Mouse (Mus musculus): ENCODE measurements around the gene Glipr2. TPM values are rescaled to one million over a fixed set of nuclear protein-coding genes. Genes with fewer than 3 reads are reported as not detected.

Glipr2 gene
- 69.4 and 78.5 TPM in 2 replicates for polyA plus RNA-seq (2015; fragmentation: Nextera tagmentation; extraction: Ambion mirVana)

DNA sequence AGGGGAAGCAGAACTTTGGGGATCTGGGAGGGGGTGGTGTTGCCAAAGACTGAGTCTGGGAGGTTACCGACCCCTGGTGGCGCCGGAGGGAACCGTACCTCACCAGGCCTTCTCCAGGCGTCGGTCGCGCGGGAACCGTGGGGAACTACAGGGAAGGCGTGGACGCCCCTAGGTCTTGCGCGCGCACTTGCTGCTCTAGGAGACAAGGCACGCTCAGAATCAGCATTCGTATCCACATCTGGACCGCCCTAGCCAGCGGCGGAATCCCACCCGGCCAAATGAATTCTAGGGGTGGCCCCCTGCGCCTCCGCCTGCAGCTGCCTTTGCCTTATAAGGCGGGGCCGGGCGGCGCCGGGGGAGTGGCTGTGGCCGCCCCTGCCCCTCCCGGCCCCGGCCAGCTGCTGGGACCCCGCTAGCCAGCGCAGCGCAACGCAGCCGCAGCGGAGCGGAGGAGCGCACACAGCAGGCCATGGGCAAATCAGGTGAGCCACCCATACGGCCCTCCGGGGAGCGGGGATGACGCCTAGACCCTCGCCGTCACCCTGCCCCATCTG lies at the start of gene Glipr2:
Gene Glipr2 (plus strand): TSS at position 110 of the 554 bp plus-strand sequence.
- peak within 1 kb of the TSS; percentile 70 for H3K9ac ChIP-seq (ENCODE audit: low read depth, low read length)
- peak; percentile 86 for ATAC-seq
- H3K27ac ChIP-seq (ENCODE audit: low read length), result peak within 1 kb of the TSS; percentile 86
- peak within 1 kb of the TSS; percentile 61 for H3K4me3 ChIP-seq (ENCODE audit: low read length)
- no peaks in the 10 kb centered on the region for H3K27me3 ChIP-seq (replicated peaks; ENCODE audit: control insufficient read depth, insufficient read depth, low read length)
- peak within 1 kb of the TSS; percentile 98 for H3K4me2 ChIP-seq (ENCODE audit: low read depth, low read length)
- peaks cover 30% of the 10 kb centered on the region for H3K4me1 ChIP-seq (ENCODE audit: control insufficient read depth, insufficient read depth, low read length)
- no peaks in the 10 kb centered on the region for H3K9me3 ChIP-seq (ENCODE audit: control insufficient read depth, low read length)
- H3K36me3 ChIP-seq (ENCODE audit: control insufficient read depth, insufficient read depth, low read length), result no peaks in the 10 kb centered on the region
- WGBS, result under 1% methylated on average over 45 of the region's 45 CpGs

DNA sequence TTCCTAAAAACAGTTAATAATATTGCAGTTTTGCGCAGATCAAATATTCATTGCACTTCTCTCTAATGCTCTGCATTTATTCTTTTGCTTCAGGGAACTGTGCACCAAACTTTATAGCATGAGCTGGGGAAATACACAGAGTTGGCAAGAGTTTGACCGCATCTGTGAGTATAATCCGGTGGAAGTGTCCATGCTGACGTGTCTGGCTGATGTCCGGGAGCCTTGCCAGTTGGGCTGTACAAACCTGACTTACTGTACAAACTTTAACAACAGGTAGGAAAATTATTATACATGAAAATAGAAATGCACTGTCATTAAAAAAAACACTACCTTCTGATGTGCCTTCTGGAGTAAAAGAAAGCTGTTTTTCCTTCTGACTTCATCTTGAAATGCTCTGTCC lies 39.0 kb upstream of the Glipr2 start:
- whole genome bisulfite sequencing, result 93% methylated on average over 5 of the region's 5 CpGs
- no peaks in the 10 kb centered on the region for H3K36me3 ChIP-seq (ENCODE audit: control insufficient read depth, insufficient read depth, low read length)
- no peaks in the 10 kb centered on the region for H3K4me1 ChIP-seq (ENCODE audit: control insufficient read depth, insufficient read depth, low read length)
- no peaks in the 10 kb centered on the region for H3K27me3 ChIP-seq (replicated peaks; ENCODE audit: control insufficient read depth, insufficient read depth, low read length)
- no peaks in the 10 kb centered on the region for H3K9me3 ChIP-seq (ENCODE audit: control insufficient read depth, low read length)
- H3K4me2 ChIP-seq (ENCODE audit: low read depth, low read length), result no peak overlapping the region
- no peak for ATAC-seq
- no peak overlapping the region for H3K27ac ChIP-seq (ENCODE audit: low read length)
- no peak overlapping the region for H3K4me3 ChIP-seq (ENCODE audit: low read length)
- no peak overlapping the region for H3K9ac ChIP-seq (ENCODE audit: low read depth, low read length)

GRCm38 (mm10) chr4:43920602-43921001 lies 36.6 kb upstream of the Glipr2 start:
- ATAC-seq, result no peak
- 95% methylated on average over 1 of the region's 1 CpGs for WGBS

GRCm38 (mm10) chr4:43925125-43925524 lies 32.1 kb upstream of the Glipr2 start:
- H3K4me1 ChIP-seq (ENCODE audit: control insufficient read depth, insufficient read depth, low read length), result no peaks in the 10 kb centered on the region
- no peak overlapping the region for H3K4me3 ChIP-seq (ENCODE audit: low read length)
- no peak overlapping the region for H3K9ac ChIP-seq (ENCODE audit: low read depth, low read length)
- WGBS, result 89% methylated on average over 6 of the region's 6 CpGs
- H3K9me3 ChIP-seq (ENCODE audit: control insufficient read depth, low read length), result no peaks in the 10 kb centered on the region
- no peak overlapping the region for H3K4me2 ChIP-seq (ENCODE audit: low read depth, low read length)
- no peak overlapping the region for H3K27ac ChIP-seq (ENCODE audit: low read length)
- no peak for ATAC-seq
- H3K27me3 ChIP-seq (replicated peaks; ENCODE audit: control insufficient read depth, insufficient read depth, low read length), result no peaks in the 10 kb centered on the region
- H3K36me3 ChIP-seq (ENCODE audit: control insufficient read depth, insufficient read depth, low read length), result peaks cover 2% of the 10 kb centered on the region

More at GRCm38 (mm10) chr4:43920602-43921001, 36.6 kb upstream of the Glipr2 start:
- H3K36me3 ChIP-seq (ENCODE audit: control insufficient read depth, insufficient read depth, low read length), result no peaks in the 10 kb centered on the region
- H3K27me3 ChIP-seq (replicated peaks; ENCODE audit: control insufficient read depth, insufficient read depth, low read length), result no peaks in the 10 kb centered on the region
- no peak overlapping the region for H3K27ac ChIP-seq (ENCODE audit: low read length)
- H3K9ac ChIP-seq (ENCODE audit: low read depth, low read length), result no peak overlapping the region
- no peak overlapping the region for H3K4me3 ChIP-seq (ENCODE audit: low read length)
- H3K9me3 ChIP-seq (ENCODE audit: control insufficient read depth, low read length), result no peaks in the 10 kb centered on the region
- no peaks in the 10 kb centered on the region for H3K4me1 ChIP-seq (ENCODE audit: control insufficient read depth, insufficient read depth, low read length)
- H3K4me2 ChIP-seq (ENCODE audit: low read depth, low read length), result no peak overlapping the region

GRCm38 (mm10) chr4:43925779-43926178 lies 31.4 kb upstream of the Glipr2 start:
- ATAC-seq, result peak; percentile 62
- Histone ChIP-seq H3K36me3 (ENCODE audit: control insufficient read depth, insufficient read depth, low read length) (peaks cover 2% of the 10 kb centered on the region), H3K27me3 (replicated peaks; ENCODE audit: control insufficient read depth, insufficient read depth, low read length) (no peaks in the 10 kb centered on the region), H3K4me1 (ENCODE audit: control insufficient read depth, insufficient read depth, low read length) (no peaks in the 10 kb centered on the region), H3K4me2 (ENCODE audit: low read depth, low read length) (no peak overlapping the region), H3K9ac (ENCODE audit: low read depth, low read length) (no peak overlapping the region), H3K27ac (ENCODE audit: low read length) (no peak overlapping the region), H3K9me3 (ENCODE audit: control insufficient read depth, low read length) (no peaks in the 10 kb centered on the region), H3K4me3 (ENCODE audit: low read length) (no peak overlapping the region)
- 16% methylated on average over 3 of the region's 3 CpGs for WGBS

- ATAC-seq, result no peak
- Histone ChIP-seq H3K9ac (ENCODE audit: low read depth, low read length) (no peak overlapping the region), H3K36me3 (ENCODE audit: control insufficient read depth, insufficient read depth, low read length) (peaks cover 2% of the 10 kb centered on the region), H3K9me3 (ENCODE audit: control insufficient read depth, low read length) (no peaks in the 10 kb centered on the region), H3K27ac (ENCODE audit: low read length) (no peak overlapping the region), H3K4me2 (ENCODE audit: low read depth, low read length) (no peak overlapping the region), H3K4me1 (ENCODE audit: control insufficient read depth, insufficient read depth, low read length) (no peaks in the 10 kb centered on the region), H3K27me3 (replicated peaks; ENCODE audit: control insufficient read depth, insufficient read depth, low read length) (no peaks in the 10 kb centered on the region), H3K4me3 (ENCODE audit: low read length) (no peak overlapping the region)
- WGBS, result 95% methylated on average over 3 of the region's 3 CpGs
Observed at GRCm38 (mm10) chr4:43927826-43928225, 29.4 kb upstream of the Glipr2 start.

GRCm38 (mm10) chr4:43931877-43932276 lies 25.3 kb upstream of the Glipr2 start:
- ATAC-seq, result no peak
- no peaks in the 10 kb centered on the region for H3K27me3 ChIP-seq (replicated peaks; ENCODE audit: control insufficient read depth, insufficient read depth, low read length)
- no peak overlapping the region for H3K4me2 ChIP-seq (ENCODE audit: low read depth, low read length)
- peaks cover 2% of the 10 kb centered on the region for H3K36me3 ChIP-seq (ENCODE audit: control insufficient read depth, insufficient read depth, low read length)
- no peak overlapping the region for H3K27ac ChIP-seq (ENCODE audit: low read length)
- H3K9me3 ChIP-seq (ENCODE audit: control insufficient read depth, low read length), result no peaks in the 10 kb centered on the region
- H3K4me3 ChIP-seq (ENCODE audit: low read length), result no peak overlapping the region
- 63% methylated on average over 4 of the region's 4 CpGs for WGBS
- H3K9ac ChIP-seq (ENCODE audit: low read depth, low read length), result no peak overlapping the region
- H3K4me1 ChIP-seq (ENCODE audit: control insufficient read depth, insufficient read depth, low read length), result no peaks in the 10 kb centered on the region

- H3K9ac ChIP-seq (ENCODE audit: low read depth, low read length), result no peak overlapping the region
- no peak overlapping the region for H3K4me2 ChIP-seq (ENCODE audit: low read depth, low read length)
- H3K4me1 ChIP-seq (ENCODE audit: control insufficient read depth, insufficient read depth, low read length), result no peaks in the 10 kb centered on the region
- ATAC-seq, result no peak
- no peaks in the 10 kb centered on the region for H3K27me3 ChIP-seq (replicated peaks; ENCODE audit: control insufficient read depth, insufficient read depth, low read length)
- H3K27ac ChIP-seq (ENCODE audit: low read length), result no peak overlapping the region
- no peaks in the 10 kb centered on the region for H3K9me3 ChIP-seq (ENCODE audit: control insufficient read depth, low read length)
- 83% methylated on average over 4 of the region's 4 CpGs for WGBS
- no peak overlapping the region for H3K4me3 ChIP-seq (ENCODE audit: low read length)
- H3K36me3 ChIP-seq (ENCODE audit: control insufficient read depth, insufficient read depth, low read length), result peaks cover under 1% of the 10 kb centered on the region; the same call in 1 of the 2 replicates
Observed at GRCm38 (mm10) chr4:43936186-43936585, 21.0 kb upstream of the Glipr2 start.

DNA sequence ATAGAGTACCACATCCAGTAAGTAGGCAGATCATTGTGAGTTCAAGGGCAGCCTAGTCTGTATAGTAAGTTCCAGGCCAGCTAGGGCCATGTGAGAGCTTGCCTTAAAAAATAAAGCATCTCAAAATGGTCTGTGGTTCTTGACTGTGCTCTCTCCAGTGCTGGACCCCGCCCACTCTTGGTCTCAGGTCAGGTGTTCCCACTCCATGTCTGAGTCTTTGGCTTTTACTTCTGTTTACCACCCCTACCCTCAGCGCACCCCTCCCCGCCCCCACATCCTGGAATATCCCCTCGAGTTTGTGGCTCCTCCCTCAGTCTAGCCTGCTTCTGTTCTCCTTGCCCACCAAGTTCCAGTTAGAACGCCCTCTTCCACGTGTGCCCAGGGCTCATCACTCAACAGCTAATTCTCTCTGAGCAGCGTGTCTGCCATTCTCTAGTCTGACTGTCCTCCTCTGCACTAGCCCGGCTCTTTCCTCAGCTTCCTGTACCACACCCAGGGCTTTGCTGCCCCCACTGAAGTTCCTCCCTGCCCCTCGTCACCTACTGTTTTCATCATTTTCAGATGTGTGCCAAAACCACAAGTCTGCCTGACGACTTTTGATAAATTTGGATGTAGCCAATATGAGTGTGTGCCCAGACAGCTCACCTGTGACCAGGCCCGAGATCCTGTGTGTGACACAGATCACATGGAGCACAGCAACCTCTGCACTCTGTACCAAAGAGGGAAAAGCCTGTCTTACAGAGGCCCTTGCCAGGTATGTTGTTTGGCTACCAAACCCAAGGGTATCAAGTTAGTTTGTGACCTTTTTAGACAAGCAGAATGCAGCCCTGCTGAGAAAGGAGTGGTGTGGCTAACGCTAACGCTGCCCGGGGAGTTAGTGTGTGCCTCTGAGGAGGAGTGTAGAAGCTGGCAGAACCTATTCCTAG lies 20.2 kb upstream of the Glipr2 start:
- Histone ChIP-seq H3K9me3 (ENCODE audit: control insufficient read depth, low read length) (no peaks in the 10 kb centered on the region), H3K27ac (ENCODE audit: low read length) (no peak overlapping the region), H3K4me1 (ENCODE audit: control insufficient read depth, insufficient read depth, low read length) (no peaks in the 10 kb centered on the region), H3K9ac (ENCODE audit: low read depth, low read length) (no peak overlapping the region), H3K27me3 (replicated peaks; ENCODE audit: control insufficient read depth, insufficient read depth, low read length) (no peaks in the 10 kb centered on the region), H3K4me3 (ENCODE audit: low read length) (no peak overlapping the region), H3K4me2 (ENCODE audit: low read depth, low read length) (no peak overlapping the region), H3K36me3 (ENCODE audit: control insufficient read depth, insufficient read depth, low read length) (peaks cover 3% of the 10 kb centered on the region; the same call in 1 of the 2 replicates)
- WGBS, result 80% methylated on average over 14 of the region's 14 CpGs
- ATAC-seq, result no peak

Measured in intestine, embryonic 16.5 days (tissue).